Mouse (Mus musculus): ENCODE data around the gene Plcg2.

GRCm38 (mm10) chr8:117634406-117634805, 136.3 kb downstream of the Plcg2 start:
- TF ChIP-seq CTCF (IDR thresholded peaks at IDR 0.05; ENCODE audit: low read depth) (no peak), EP300 (optimal IDR thresholded peaks at IDR 0.05) (no peak)

Data from stomach, postnatal 0 days (tissue).